Mouse (Mus musculus): ENCODE results near the gene Nr1d2.
"Not testable (repeated sequence)": the region's sequence is repeated elsewhere in the genome, so short reads cannot be mapped to it uniquely, and the experiment has no call there.

The Nr1d2 gene

GRCm38 (mm10) chr14:18233076-18233475 lies 5.9 kb downstream of the Nr1d2 start:
- DNase-seq (ENCODE audit: low spot score in 2 of 2) = no peak

GRCm38 (mm10) chr14:18231866-18232265 lies 7.1 kb downstream of the Nr1d2 start:
- DNase-seq (ENCODE audit: low spot score in 2 of 2) = not testable (repeated sequence)

- DNase-seq (ENCODE audit: low spot score in 2 of 2) = not testable (repeated sequence)
These were observed 9.2 kb downstream of the Nr1d2 start for GRCm38 (mm10) chr14:18229751-18230150.

- not testable (repeated sequence) for DNase-seq (ENCODE audit: low spot score in 2 of 2)
These were observed 12.7 kb downstream of the Nr1d2 start for GRCm38 (mm10) chr14:18226181-18226580.

DNA sequence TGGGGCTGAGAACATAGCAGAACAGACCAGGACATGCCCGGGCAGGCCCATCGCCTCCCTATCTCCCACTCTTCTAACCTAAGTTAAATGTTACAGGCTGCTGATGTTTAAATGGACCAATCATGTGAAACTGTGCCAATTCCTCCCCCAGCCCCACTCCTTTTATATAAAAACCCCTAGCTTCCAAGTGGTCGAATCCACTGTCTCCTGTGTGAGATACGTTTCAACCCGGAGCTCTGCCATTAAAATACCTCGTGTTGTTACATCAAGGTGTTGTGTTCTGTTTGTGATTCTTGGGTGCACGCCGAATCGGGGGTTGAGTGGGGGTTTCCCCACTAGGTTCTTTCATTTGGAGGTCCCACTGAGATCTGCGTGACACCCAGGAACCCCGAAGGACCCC lies 13.5 kb downstream of the Nr1d2 start:
- not testable (repeated sequence) for DNase-seq (ENCODE audit: low spot score in 2 of 2)

GRCm38 (mm10) chr14:18221977-18222376 lies 16.9 kb downstream of the Nr1d2 start:
- no peak for DNase-seq (ENCODE audit: low spot score in 2 of 2)

GRCm38 (mm10) chr14:18217158-18217557 lies 21.8 kb downstream of the Nr1d2 start:
- DNase-seq (ENCODE audit: low spot score in 2 of 2) = no peak

DNA sequence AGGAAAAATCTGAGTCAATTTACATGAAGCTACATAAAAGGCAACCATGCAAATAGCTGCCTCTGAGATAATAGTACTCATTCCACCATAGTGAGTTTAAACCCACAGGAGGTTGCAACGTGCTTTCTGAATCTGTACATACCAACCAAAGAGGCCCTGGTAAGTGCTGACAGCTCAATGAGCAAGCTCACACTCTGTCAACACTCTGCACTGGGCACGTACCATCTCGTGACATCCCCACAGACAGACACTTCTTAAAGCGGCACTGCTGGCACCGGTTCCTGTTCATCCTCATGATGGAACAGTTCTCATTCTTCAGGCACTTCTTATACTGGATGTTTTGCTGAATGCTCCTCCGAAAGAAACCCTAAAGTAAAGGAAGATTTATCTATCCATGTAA lies 22.5 kb downstream of the Nr1d2 start:
- DNase-seq (ENCODE audit: low spot score in 2 of 2) = no peak

DNA sequence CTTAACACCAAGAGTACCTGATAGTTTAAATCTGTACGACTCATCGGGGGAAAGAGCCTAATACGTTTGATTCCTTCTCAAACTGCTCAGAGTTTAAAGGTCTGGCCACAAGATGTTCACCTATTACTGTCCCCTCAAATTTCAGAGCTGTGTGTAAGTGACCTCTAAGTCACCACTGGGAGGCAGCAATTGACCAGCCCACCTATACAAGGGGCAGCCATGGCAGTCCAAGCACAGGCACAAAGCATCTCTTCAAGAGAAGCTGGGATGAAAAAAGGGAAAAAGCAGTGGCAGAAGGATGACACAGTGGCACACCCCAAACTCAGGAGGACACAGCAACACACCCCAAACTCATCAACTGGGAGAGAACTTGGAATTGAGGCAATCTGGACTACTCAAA lies 28.1 kb downstream of the Nr1d2 start:
- no peak for DNase-seq (ENCODE audit: low spot score in 2 of 2)

DNA sequence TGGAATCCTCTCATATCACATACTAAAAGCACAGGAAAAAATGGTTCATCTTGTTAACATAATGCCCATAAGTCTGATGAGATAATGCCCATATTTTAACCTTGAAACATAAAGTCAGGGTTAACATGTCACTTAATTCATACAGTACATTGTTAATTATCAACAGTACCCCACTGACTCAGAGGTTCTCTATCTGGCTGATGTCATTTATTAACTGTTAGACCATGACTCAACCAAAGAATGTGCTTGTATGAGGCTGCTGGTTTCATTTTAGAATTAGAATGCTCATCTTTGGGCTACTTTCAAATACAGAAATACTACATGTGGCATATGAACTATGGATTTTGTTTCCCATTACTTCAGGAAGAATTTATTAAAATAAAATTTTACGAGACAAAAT lies 34.6 kb downstream of the Nr1d2 start:
- not testable (repeated sequence) for DNase-seq (ENCODE audit: low spot score in 2 of 2)

GRCm38 (mm10) chr14:18201413-18201812 lies 37.5 kb downstream of the Nr1d2 start:
- DNase-seq (ENCODE audit: low spot score in 2 of 2) = no peak

GRCm38 (mm10) chr14:18186883-18187417 lies 52.0 kb downstream of the Nr1d2 start:
- peak; percentile 19 to 59 for DNase-seq (ENCODE audit: low spot score in 2 of 2)

DNA sequence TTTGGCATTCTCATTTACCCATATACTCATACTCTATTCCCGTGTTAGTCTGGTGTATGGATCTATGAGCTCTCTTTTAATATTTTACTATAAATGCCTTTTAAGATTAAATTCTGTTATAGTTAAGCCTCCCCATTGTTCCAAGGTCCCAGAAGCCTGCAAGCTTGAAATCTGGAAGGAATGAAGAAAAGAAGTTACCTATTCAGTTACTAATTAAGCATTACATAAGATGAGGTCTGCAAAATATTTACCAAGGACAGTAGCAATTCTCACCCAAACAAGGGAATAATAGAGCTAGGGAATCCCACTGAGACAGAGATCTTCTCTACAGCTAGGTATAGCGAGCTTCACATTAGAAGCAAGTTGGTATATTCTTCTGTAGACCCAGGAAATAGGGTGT lies 61.4 kb downstream of the Nr1d2 start:
- DNase-seq (ENCODE audit: low spot score in 2 of 2) = not testable (repeated sequence)

DNA sequence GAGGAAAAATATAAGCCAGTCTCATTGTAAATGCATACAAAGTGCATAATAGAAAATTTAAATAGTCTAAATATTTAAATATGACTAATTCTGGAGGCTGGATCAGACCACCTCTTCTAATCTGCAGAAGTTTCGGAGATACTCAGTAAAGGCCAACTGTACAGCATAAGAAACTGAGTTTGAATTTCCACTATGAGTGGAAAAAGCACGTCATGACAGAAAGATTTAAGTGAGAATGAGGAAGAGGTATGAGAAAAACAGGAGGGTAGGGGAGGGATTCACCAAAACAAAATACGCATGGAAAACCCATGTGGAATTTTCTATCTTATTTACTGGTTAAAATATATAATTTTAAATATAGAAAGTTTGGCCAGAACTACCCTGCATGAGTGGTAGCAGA lies 71.3 kb downstream of the Nr1d2 start:
- no peak for DNase-seq (ENCODE audit: low spot score in 2 of 2)

- DNase-seq (ENCODE audit: low spot score in 2 of 2) = peak in 1 of 2 experiments; percentile 11
These were observed 71.9 kb downstream of the Nr1d2 start for GRCm38 (mm10) chr14:18167041-18167440.

Data from frontal cortex, postnatal 14 days (tissue).